Mouse (Mus musculus): Measurements from ENCODE around the gene Cyp1a1.

- TF ChIP-seq CHD2 (IDR thresholded peaks at IDR 0.05; ENCODE audit: low read depth, low read length) = no peak
- TF ChIP-seq ZC3H11A (IDR thresholded peaks at IDR 0.05; ENCODE audit: borderline replicate concordance, low read depth, low read length) = no peak
These were observed 26.2 kb upstream of the Cyp1a1 start for GRCm38 (mm10) chr9:57661552-57661951.

Data from ES-E14 (cell line).